Mouse (Mus musculus) adrenal gland (tissue): ENCODE results near the gene Gm45837.

Source experiments
- intact Hi-C: fragments of 180-260 bp; cut with DNase I; formaldehyde crosslinking; loops from one replicate; pipeline ENCODE4 v1.15.1; 2025

Gene Gm45837

GRCm38 (mm10) chr7:101490952-101491351 lies 80.3 kb downstream of the Gm45837 start:
- intact Hi-C loops, result no loop called here

- intact Hi-C loops, result no loop called here
These were observed 87.7 kb downstream of the Gm45837 start for GRCm38 (mm10) chr7:101498385-101498784.

- intact Hi-C loops, result no loop called here
These were observed 88.6 kb downstream of the Gm45837 start for GRCm38 (mm10) chr7:101499251-101499650.

GRCm38 (mm10) chr7:101499701-101500100 lies 89.0 kb downstream of the Gm45837 start:
- intact Hi-C loops, result loop anchor here (5.0 kb wide), 1 partner anchor 72 kb away; no protein-coding TSS in a partner anchor

GRCm38 (mm10) chr7:101501236-101501635 lies 90.5 kb downstream of the Gm45837 start:
- intact Hi-C loops, result loop anchor here (5.0 kb wide), 1 partner anchor 74 kb away; no protein-coding TSS in a partner anchor

- intact Hi-C loops, result loop anchor here (5.0 kb wide), 1 partner anchor 74 kb away; no protein-coding TSS in a partner anchor
These were observed 91.0 kb downstream of the Gm45837 start for GRCm38 (mm10) chr7:101501675-101502074.

- intact Hi-C loops, result loop anchor here (1.0 to 5.0 kb wide), 2 partner anchors 53 to 76 kb away; no protein-coding TSS in a partner anchor
These were observed 92.7 kb downstream of the Gm45837 start for GRCm38 (mm10) chr7:101503351-101503750.

GRCm38 (mm10) chr7:101503803-101504202 lies 93.1 kb downstream of the Gm45837 start:
- intact Hi-C loops, result loop anchor here (1.0 to 5.0 kb wide), 2 partner anchors 54 to 77 kb away; no protein-coding TSS in a partner anchor

- intact Hi-C loops, result loop anchor here (5.0 kb wide), 1 partner anchor 77 kb away; no protein-coding TSS in a partner anchor
These were observed 93.8 kb downstream of the Gm45837 start for GRCm38 (mm10) chr7:101504507-101504906.

- intact Hi-C loops, result no loop called here
These were observed 98.5 kb downstream of the Gm45837 start for GRCm38 (mm10) chr7:101509212-101509611.

GRCm38 (mm10) chr7:101513655-101514054 lies 103.0 kb downstream of the Gm45837 start:
- intact Hi-C loops, result no loop called here

- intact Hi-C loops, result no loop called here
These were observed 104.1 kb downstream of the Gm45837 start for GRCm38 (mm10) chr7:101514768-101515167.

GRCm38 (mm10) chr7:101515295-101515694 lies 104.6 kb downstream of the Gm45837 start:
- intact Hi-C loops, result no loop called here

- intact Hi-C loops, result no loop called here
These were observed 105.8 kb downstream of the Gm45837 start for GRCm38 (mm10) chr7:101516460-101516859.

GRCm38 (mm10) chr7:101521696-101522095 lies 111.0 kb downstream of the Gm45837 start:
- intact Hi-C loops, result no loop called here

- intact Hi-C loops, result no loop called here
These were observed 112.5 kb downstream of the Gm45837 start for GRCm38 (mm10) chr7:101523205-101523604.

GRCm38 (mm10) chr7:101526484-101526883 lies 115.8 kb downstream of the Gm45837 start:
- intact Hi-C loops, result no loop called here

GRCm38 (mm10) chr7:101534428-101534827 lies 123.7 kb downstream of the Gm45837 start:
- intact Hi-C loops, result no loop called here

GRCm38 (mm10) chr7:101535102-101535501 lies 124.4 kb downstream of the Gm45837 start:
- intact Hi-C loops, result no loop called here

- intact Hi-C loops, result no loop called here
These were observed 124.8 kb downstream of the Gm45837 start for GRCm38 (mm10) chr7:101535517-101535916.

GRCm38 (mm10) chr7:101537541-101537940 lies 126.9 kb downstream of the Gm45837 start:
- intact Hi-C loops, result no loop called here

- intact Hi-C loops, result loop anchor here (2.0 kb wide), 1 partner anchor 90 kb away; no protein-coding TSS in a partner anchor
These were observed 127.7 kb downstream of the Gm45837 start for GRCm38 (mm10) chr7:101538141-101538933.
